Mouse (Mus musculus): Measurements from ENCODE around the gene Gm17402. TPM values are rescaled to one million over a fixed set of nuclear protein-coding genes. Genes with fewer than 3 reads are reported as not detected.

The Gm17402 gene
- polyA plus RNA-seq (2016; fragmentation: Nextera tagmentation; extraction: Ambion mirVana), result not detected in 2 replicates

GRCm38 (mm10) chr3:67375063-67375462 is at the start of gene Gm17402:
Gene Gm17402 (minus strand): TSS chr3:67375163.
- Histone ChIP-seq H3K9me3 (replicated peaks) (no peaks in the 10 kb centered on the region), H3K4me1 (peaks cover 8% of the 10 kb centered on the region; the same call in 1 of the 2 replicates), H3K27me3 (ENCODE audit: low read depth, poor library complexity, severe bottlenecking) (peaks cover 29% of the 10 kb centered on the region), H3K36me3 (no peaks in the 10 kb centered on the region), H3K4me3 (peak within 1 kb of the TSS; percentile 65), H3K27ac (peak within 1 kb of the TSS; percentile 82)
- WGBS, result 60% methylated on average over 3 of the region's 3 CpGs
- no peak for DNase-seq (ENCODE audit: low spot score)

DNA sequence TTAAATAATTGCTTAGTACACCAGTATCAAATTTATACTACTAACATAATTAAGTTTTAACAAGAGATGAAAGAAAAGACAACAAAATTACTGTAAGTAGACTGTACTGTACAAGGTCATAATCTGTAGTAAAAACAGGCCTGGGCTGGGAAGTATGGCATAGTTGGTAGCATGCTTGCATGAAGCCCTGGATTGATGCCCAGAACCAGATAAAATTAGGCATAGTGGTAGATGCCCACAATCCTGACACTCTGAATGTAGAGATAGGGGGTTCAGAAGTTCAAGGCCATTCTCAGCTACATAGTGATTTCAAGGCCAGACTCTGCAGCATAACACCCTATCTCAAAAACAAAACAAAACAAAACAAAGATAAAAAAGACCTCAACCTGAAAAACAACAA is 3.3 kb upstream of the Gm17402 start:
- no peaks in the 10 kb centered on the region for H3K9me3 ChIP-seq (replicated peaks)
- H3K36me3 ChIP-seq, result no peaks in the 10 kb centered on the region
- H3K27me3 ChIP-seq (ENCODE audit: low read depth, poor library complexity, severe bottlenecking), result peaks cover 16% of the 10 kb centered on the region
- H3K4me3 ChIP-seq, result no peak overlapping the region
- DNase-seq (ENCODE audit: low spot score), result no peak
- H3K27ac ChIP-seq, result no peak overlapping the region
- H3K4me1 ChIP-seq, result peaks cover 8% of the 10 kb centered on the region; the same call in 1 of the 2 replicates

- H3K36me3 ChIP-seq, result no peaks in the 10 kb centered on the region
- DNase-seq (ENCODE audit: low spot score), result no peak
- H3K9me3 ChIP-seq (replicated peaks), result no peaks in the 10 kb centered on the region
- 44% methylated on average over 7 of the region's 7 CpGs for WGBS
- peak overlapping the region; percentile 65 for H3K4me3 ChIP-seq
- H3K27me3 ChIP-seq (ENCODE audit: low read depth, poor library complexity, severe bottlenecking), result peaks cover 29% of the 10 kb centered on the region
- peaks cover 8% of the 10 kb centered on the region; the same call in 1 of the 2 replicates for H3K4me1 ChIP-seq
- peak overlapping the region; percentile 82 for H3K27ac ChIP-seq
Measured at GRCm38 (mm10) chr3:67374360-67374778, 594 bp downstream of the Gm17402 start.

DNA sequence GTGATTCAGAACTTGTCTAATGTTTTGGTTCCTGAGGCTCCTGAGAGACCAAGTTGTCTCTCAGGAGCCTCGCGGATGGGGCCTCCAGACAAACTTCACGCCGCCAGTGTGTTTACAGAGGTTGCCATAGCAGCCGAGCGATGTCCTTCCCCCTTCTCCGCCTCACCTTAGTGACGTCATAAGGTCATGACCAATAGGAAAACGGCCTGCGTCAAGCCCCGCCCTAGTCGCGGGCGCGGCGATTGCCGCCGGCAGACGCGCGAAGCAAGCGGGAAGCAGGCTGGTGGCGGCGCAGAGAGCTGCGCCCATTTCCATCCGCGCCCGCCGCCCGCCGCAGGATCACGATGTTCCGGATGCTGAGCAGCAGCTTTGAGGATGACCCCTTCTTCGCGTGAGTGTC is 1.1 kb downstream of the Gm17402 start, which contains the start of gene Mlf1:
Mlf1 (plus strand) TSS at position 226 of the 400 bp plus-strand sequence.
- under 1% methylated on average over 35 of the region's 35 CpGs for WGBS
- peak; percentile 92 for DNase-seq (ENCODE audit: low spot score)
- Histone ChIP-seq H3K9me3 (replicated peaks) (no peaks in the 10 kb centered on the region), H3K4me1 (peaks cover 8% of the 10 kb centered on the region; the same call in 1 of the 2 replicates), H3K36me3 (no peaks in the 10 kb centered on the region), H3K4me3 (peak within 1 kb of the TSS; percentile 65), H3K27ac (peak within 1 kb of the TSS; percentile 82), H3K27me3 (ENCODE audit: low read depth, poor library complexity, severe bottlenecking) (peaks cover 29% of the 10 kb centered on the region)

- WGBS, result 64% methylated on average over 5 of the region's 5 CpGs
- no peaks in the 10 kb centered on the region for H3K36me3 ChIP-seq
Measured at GRCm38 (mm10) chr3:67372781-67373180, 2.2 kb downstream of the Gm17402 start.

DNA sequence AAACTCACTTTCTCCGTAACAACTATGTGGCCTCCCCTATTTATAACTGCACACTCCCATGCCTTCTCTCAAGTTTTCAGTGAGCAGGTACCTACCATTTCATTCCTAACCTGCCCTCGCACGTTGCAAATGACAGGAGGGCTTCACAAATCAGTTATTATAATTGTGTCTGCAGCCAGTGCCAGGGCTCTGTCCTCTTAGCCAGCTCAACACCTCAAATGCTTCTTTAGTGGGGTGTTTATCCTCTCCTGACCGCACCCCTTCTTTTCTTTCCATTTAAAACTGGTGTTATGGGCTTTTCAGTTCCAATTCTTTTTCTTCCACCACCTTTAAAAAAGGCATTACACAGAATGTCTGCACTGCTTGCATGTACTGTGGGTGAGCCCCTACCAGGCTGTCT is 2.8 kb downstream of the Gm17402 start:
- Histone ChIP-seq H3K36me3 (no peaks in the 10 kb centered on the region), H3K9me3 (replicated peaks) (no peaks in the 10 kb centered on the region), H3K4me1 (peaks cover 8% of the 10 kb centered on the region; the same call in 1 of the 2 replicates), H3K27me3 (ENCODE audit: low read depth, poor library complexity, severe bottlenecking) (peaks cover 29% of the 10 kb centered on the region), H3K27ac (no peak overlapping the region), H3K4me3 (no peak overlapping the region)
- no peak for DNase-seq (ENCODE audit: low spot score)
- 77% methylated on average over 4 of the region's 4 CpGs for WGBS

More at GRCm38 (mm10) chr3:67372781-67373180, 2.2 kb downstream of the Gm17402 start:
- peaks cover 8% of the 10 kb centered on the region; the same call in 1 of the 2 replicates for H3K4me1 ChIP-seq
- no peaks in the 10 kb centered on the region for H3K9me3 ChIP-seq (replicated peaks)
- peaks cover 29% of the 10 kb centered on the region for H3K27me3 ChIP-seq (ENCODE audit: low read depth, poor library complexity, severe bottlenecking)
- no peak overlapping the region for H3K4me3 ChIP-seq
- no peak for DNase-seq (ENCODE audit: low spot score)
- H3K27ac ChIP-seq, result no peak overlapping the region

DNA sequence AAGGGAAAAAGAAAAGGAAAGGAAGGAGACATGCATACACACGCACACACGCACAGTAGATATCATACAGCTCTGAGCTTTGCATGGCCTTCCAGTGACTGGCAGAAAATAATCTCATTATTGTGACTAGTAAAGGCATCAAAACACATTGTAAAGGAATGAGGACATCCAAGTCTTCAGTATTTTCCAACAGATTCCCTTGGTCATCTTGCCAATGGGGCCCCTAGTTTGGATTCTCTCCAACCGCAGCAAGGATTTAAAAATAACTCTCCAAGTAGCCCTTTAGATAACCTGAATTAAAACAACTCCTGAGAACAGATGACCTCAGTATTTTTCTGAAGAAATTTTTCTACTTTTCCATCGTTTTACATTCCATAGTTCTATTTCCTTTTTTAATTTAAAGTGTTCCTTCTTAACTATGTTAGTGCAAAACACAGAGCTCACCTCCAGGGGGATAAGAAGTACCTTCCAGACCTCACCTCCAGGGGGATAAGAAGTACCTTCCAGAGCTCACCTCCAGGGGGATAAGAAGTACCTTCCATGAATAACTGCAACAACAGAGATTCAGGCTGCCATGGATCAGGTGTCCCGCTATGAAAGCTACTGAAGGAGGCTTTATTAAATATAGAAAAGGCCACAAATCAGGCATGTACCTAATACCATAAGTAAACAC is 5.4 kb downstream of the Gm17402 start:
- H3K9me3 ChIP-seq (replicated peaks), result no peaks in the 10 kb centered on the region
- H3K27me3 ChIP-seq (ENCODE audit: low read depth, poor library complexity, severe bottlenecking), result peaks cover 19% of the 10 kb centered on the region
- WGBS, result 83% methylated on average over 5 of the region's 5 CpGs
- no peak overlapping the region for H3K4me3 ChIP-seq
- no peak overlapping the region for H3K27ac ChIP-seq
- H3K4me1 ChIP-seq, result peaks cover 6% of the 10 kb centered on the region; the same call in 1 of the 2 replicates
- no peak for DNase-seq (ENCODE audit: low spot score)
- no peaks in the 10 kb centered on the region for H3K36me3 ChIP-seq

DNA sequence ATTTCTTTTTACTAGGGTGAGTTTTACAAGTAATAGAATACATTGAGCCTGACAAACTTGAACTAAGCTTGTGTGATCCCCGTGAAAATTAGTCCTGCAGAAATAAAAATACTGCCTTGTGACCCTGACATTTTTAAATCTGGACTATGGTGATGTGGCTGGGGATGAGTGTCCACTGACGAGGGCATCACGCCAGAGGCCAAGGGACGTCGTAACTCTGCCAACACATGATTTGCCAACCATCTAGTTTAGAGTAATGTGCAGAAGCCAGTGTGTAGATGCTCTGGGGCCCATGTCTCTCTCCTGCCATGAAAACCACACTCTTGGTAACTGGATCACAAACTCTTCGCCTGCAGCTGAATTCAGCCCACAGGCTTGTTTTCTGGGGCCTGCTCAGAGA is 7.5 kb downstream of the Gm17402 start:
- WGBS, result 49% methylated on average over 6 of the region's 6 CpGs
- no peak overlapping the region for H3K27ac ChIP-seq
- H3K36me3 ChIP-seq, result no peaks in the 10 kb centered on the region
- DNase-seq (ENCODE audit: low spot score), result no peak
- no peak overlapping the region for H3K4me3 ChIP-seq
- no peaks in the 10 kb centered on the region for H3K4me1 ChIP-seq
- peaks cover 6% of the 10 kb centered on the region for H3K27me3 ChIP-seq (ENCODE audit: low read depth, poor library complexity, severe bottlenecking)
- no peaks in the 10 kb centered on the region for H3K9me3 ChIP-seq (replicated peaks)

GRCm38 (mm10) chr3:67366087-67366892 is 8.7 kb downstream of the Gm17402 start:
- no peak overlapping the region for H3K27ac ChIP-seq
- WGBS, result 74% methylated on average over 4 of the region's 4 CpGs
- no peaks in the 10 kb centered on the region for H3K27me3 ChIP-seq (ENCODE audit: low read depth, poor library complexity, severe bottlenecking)
- H3K4me1 ChIP-seq, result no peaks in the 10 kb centered on the region
- no peaks in the 10 kb centered on the region for H3K9me3 ChIP-seq (replicated peaks)
- 0 out of 2 replicates have a peak, but pooled peaks cover 2% of the 10 kb centered on the region for H3K36me3 ChIP-seq
- no peak for DNase-seq (ENCODE audit: low spot score)
- H3K4me3 ChIP-seq, result no peak overlapping the region

GRCm38 (mm10) chr3:67358376-67358775 is 16.6 kb downstream of the Gm17402 start:
- Histone ChIP-seq H3K9me3 (replicated peaks) (no peaks in the 10 kb centered on the region), H3K27ac (no peak overlapping the region), H3K36me3 (peaks cover 20% of the 10 kb centered on the region), H3K4me3 (no peak overlapping the region), H3K27me3 (ENCODE audit: low read depth, poor library complexity, severe bottlenecking) (no peaks in the 10 kb centered on the region), H3K4me1 (no peaks in the 10 kb centered on the region)
- WGBS, result 80% methylated on average over 7 of the region's 7 CpGs
- DNase-seq (ENCODE audit: low spot score), result no peak

GRCm38 (mm10) chr3:67352763-67353149 is 22.2 kb downstream of the Gm17402 start:
- Histone ChIP-seq H3K27me3 (ENCODE audit: low read depth, poor library complexity, severe bottlenecking) (no peaks in the 10 kb centered on the region), H3K36me3 (peaks cover 12% of the 10 kb centered on the region), H3K27ac (no peak overlapping the region), H3K4me3 (no peak overlapping the region), H3K4me1 (no peaks in the 10 kb centered on the region), H3K9me3 (replicated peaks) (no peaks in the 10 kb centered on the region)
- DNase-seq (ENCODE audit: low spot score), result no peak
- WGBS, result 88% methylated on average over 3 of the region's 3 CpGs

GRCm38 (mm10) chr3:67352128-67352762 is 22.7 kb downstream of the Gm17402 start:
- 58% methylated on average over 2 of the region's 5 CpGs for WGBS
- H3K4me3 ChIP-seq, result no peak overlapping the region
- DNase-seq (ENCODE audit: low spot score), result peak; percentile 65
- no peaks in the 10 kb centered on the region for H3K9me3 ChIP-seq (replicated peaks)
- no peaks in the 10 kb centered on the region for H3K27me3 ChIP-seq (ENCODE audit: low read depth, poor library complexity, severe bottlenecking)
- no peaks in the 10 kb centered on the region for H3K4me1 ChIP-seq
- H3K36me3 ChIP-seq, result peaks cover 7% of the 10 kb centered on the region
- no peak overlapping the region for H3K27ac ChIP-seq

Measured in limb, embryonic 10.5 days (tissue).